ENCODE assay signal across 8 mouse cellular contexts in genomic region chr17:32113523-32114421, GRCm38 (mm10). TPM values are rescaled to one million over a fixed set of nuclear protein-coding genes. Genes with fewer than 3 reads are reported as not detected.
DNase-seq lines count a peak whose midpoint lies in the region; ATAC-seq lines count a peak whose summit lies in the region.

No protein-coding gene starts in this region.

- peak overlapping the region; percentile 93 for H3K4me2 ChIP-seq in embryonic facial prominence, embryonic 11.5 days (ENCODE audit: low read depth, low read length)
- H3K4me2 ChIP-seq in neural tube, embryonic 13.5 days, result peak overlapping the region; percentile 91

- DNase-seq in urinary bladder, adult 18-20 months (ENCODE audit: low spot score in 2 of 2), result peak; percentile 71 to 72
- no peak for DNase-seq in urinary bladder, postnatal 10 days (ENCODE audit: low spot score)
- peak; percentile 65 for DNase-seq in embryonic facial prominence, embryonic 11.5 days (ENCODE audit: low spot score)
- peak; percentile 95 for DNase-seq in heart, embryonic 10.5 days (ENCODE audit: low spot score)
- DNase-seq in kidney, adult 9 months, result peak; percentile 95
- peak; percentile 78 to 87 for DNase-seq in lung, adult 18-20 months
- DNase-seq in thymus, postnatal 25 days, result peak; percentile 74

- no peaks in the 10 kb centered on the region for H3K36me3 ChIP-seq in embryonic facial prominence, embryonic 11.5 days (replicated peaks; ENCODE audit: control insufficient read depth, insufficient read depth, low read depth, low read length)
- H3K36me3 ChIP-seq in heart, embryonic 10.5 days, result no peaks in the 10 kb centered on the region
- H3K36me3 ChIP-seq in neural tube, embryonic 13.5 days, result no peaks in the 10 kb centered on the region

- peaks cover 8% of the 10 kb centered on the region; the same call in 1 of the 2 replicates for H3K27me3 ChIP-seq in embryonic facial prominence, embryonic 11.5 days (ENCODE audit: control insufficient read depth, insufficient read depth, low read length)
- H3K27me3 ChIP-seq in heart, embryonic 10.5 days (ENCODE audit: insufficient read depth, poor library complexity, severe bottlenecking), result peaks cover 38% of the 10 kb centered on the region
- peaks cover 54% of the 10 kb centered on the region for H3K27me3 ChIP-seq in neural tube, embryonic 13.5 days

- H3K4me3 ChIP-seq in embryonic facial prominence, embryonic 11.5 days (ENCODE audit: low read depth, low read length), result peak overlapping the region; percentile 42
- peak overlapping the region; percentile 69 for H3K4me3 ChIP-seq in heart, embryonic 10.5 days
- peak overlapping the region; percentile 47 for H3K4me3 ChIP-seq in neural tube, embryonic 13.5 days

- no peak overlapping the region for H3K27ac ChIP-seq in embryonic facial prominence, embryonic 11.5 days (replicated peaks; ENCODE audit: low read depth, low read length)
- H3K27ac ChIP-seq in heart, embryonic 10.5 days, result peak overlapping the region; percentile 86
- no peak overlapping the region for H3K27ac ChIP-seq in neural tube, embryonic 13.5 days (replicated peaks)

- H3K4me1 ChIP-seq in embryonic facial prominence, embryonic 11.5 days (ENCODE audit: control insufficient read depth, insufficient read depth, low read length), result no peaks in the 10 kb centered on the region; the same call in 1 of the 2 replicates
- peaks cover 49% of the 10 kb centered on the region for H3K4me1 ChIP-seq in heart, embryonic 10.5 days
- H3K4me1 ChIP-seq in neural tube, embryonic 13.5 days (replicated peaks), result peaks cover 30% of the 10 kb centered on the region

- under 1% methylated on average over 56 of the region's 56 CpGs for WGBS in embryonic facial prominence, embryonic 11.5 days
- WGBS in heart, embryonic 10.5 days, result 1% methylated on average over 56 of the region's 56 CpGs
- WGBS in neural tube, embryonic 13.5 days, result 1% methylated on average over 56 of the region's 56 CpGs

- peak; percentile 35; the same call in 1 of the 2 replicates for ATAC-seq in embryonic facial prominence, embryonic 11.5 days (replicated peaks; ENCODE audit: insufficient number of reproducible peaks, low FRiP score, low TSS enrichment, low read depth)
- peak; percentile 52; the same call in 1 of the 2 replicates for ATAC-seq in neural tube, embryonic 13.5 days (ENCODE audit: low read depth)

- no peaks in the 10 kb centered on the region for H3K9me3 ChIP-seq in embryonic facial prominence, embryonic 11.5 days (replicated peaks; ENCODE audit: control insufficient read depth, low read length)
- no peaks in the 10 kb centered on the region for H3K9me3 ChIP-seq in heart, embryonic 10.5 days
- H3K9me3 ChIP-seq in neural tube, embryonic 13.5 days, result no peaks in the 10 kb centered on the region

- H3K9ac ChIP-seq in embryonic facial prominence, embryonic 11.5 days (replicated peaks; ENCODE audit: low read length), result peak overlapping the region; percentile 48
- H3K9ac ChIP-seq in neural tube, embryonic 13.5 days, result peak overlapping the region; percentile 65

RNA-seq across cellular contexts. Expression of gene Notch3, which starts 52.9 kb away (rescaled TPM):
- polyA plus RNA-seq in embryonic facial prominence, embryonic 11.5 days (2014; fragmentation: Nextera tagmentation; extraction: Ambion mirVana), result 17.7 and 18.2 TPM in 2 replicates
- 5.7 and 13.7 TPM in 2 replicates for polyA plus RNA-seq in heart, embryonic 10.5 days (2016; fragmentation: Nextera tagmentation; extraction: Ambion mirVana)
- 7.6 and 9.0 TPM in 2 replicates for polyA plus RNA-seq in neural tube, embryonic 13.5 days (2015; fragmentation: Nextera tagmentation; extraction: Ambion mirVana)
